ENCODE assay signal across 12 mouse cellular contexts in the genomic region with DNA sequence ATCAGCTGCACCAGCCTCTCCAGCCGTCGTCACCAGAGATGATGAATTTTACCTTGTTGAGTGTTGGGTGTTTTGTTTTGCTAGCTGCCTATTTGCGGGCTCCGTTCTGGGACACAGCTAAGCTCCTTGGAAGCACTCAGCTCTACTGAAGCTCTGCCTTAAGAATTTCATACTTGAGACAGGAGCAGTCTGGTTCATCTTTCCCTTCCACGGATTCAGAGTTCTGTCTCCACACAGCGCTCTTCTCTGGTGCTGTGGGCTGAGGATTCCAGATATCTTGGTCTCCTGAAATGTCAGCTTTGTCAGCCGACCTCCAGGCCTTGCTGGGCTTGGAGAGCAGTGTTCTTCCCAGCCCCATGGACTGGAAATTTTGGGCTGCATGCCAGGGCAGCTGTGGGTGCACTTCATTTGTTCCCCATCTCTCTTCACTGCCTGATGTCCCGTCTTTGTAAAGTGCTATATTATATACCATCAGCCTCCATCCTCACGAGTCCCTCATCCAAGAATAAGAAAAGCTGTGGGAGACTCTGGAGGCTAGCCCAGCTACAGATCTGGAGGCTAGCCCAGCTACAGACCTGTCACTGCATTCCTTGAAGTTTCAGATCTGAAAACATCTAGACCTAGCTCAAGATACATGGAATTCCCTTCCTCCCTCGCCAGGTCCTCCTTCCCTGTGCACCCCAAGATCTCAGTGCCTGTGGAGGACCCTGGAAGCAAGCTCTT.
"Had no signal": no experiment of that assay in that cellular context is flagged by ENCODE, and none has a peak within 500 bp of the region (broad histone marks: within the 10 kb centered on the region; RNA-seq: fewer than 3 reads in every experiment).

No protein-coding gene starts in this region.

- DNase-seq: kidney, adult 2 months; kidney, postnatal 14 days; layer of hippocampus, postnatal 36 days; lung, adult 2 months; lung, postnatal 36 days; thymus, postnatal 4 days had no signal

- H3K4me3 ChIP-seq: intestine, embryonic 15.5 days; kidney, embryonic 15.5 days; limb, embryonic 10.5 days; liver, embryonic 15.5 days; midbrain, embryonic 13.5 days had no signal

- H3K27ac ChIP-seq: intestine, embryonic 15.5 days; kidney, embryonic 15.5 days; limb, embryonic 10.5 days; liver, embryonic 15.5 days; midbrain, embryonic 13.5 days; stomach, postnatal 0 days had no signal
